Mouse (Mus musculus) urinary bladder, adult 18-20 months (tissue): ENCODE results near the gene Tmod4.
"Not testable (repeated sequence)": the region's sequence is repeated elsewhere in the genome, so short reads cannot be mapped to it uniquely, and the experiment has no call there.

Experiments used
- DNase-seq, 2 experiments: peaks; one replicate each; pipeline ENCODE4 v3.0.0; 2022; ENCODE audit warnings: low spot score in 2 of 2, mixed read lengths in 2 of 2

Tmod4 gene

GRCm38 (mm10) chr3:95124246-95124645 lies at the start of gene Tmod4:
Gene Tmod4, plus strand, starts transcription at chr3:95124476.
- no peak for DNase-seq

- no peak for DNase-seq
Observed at GRCm38 (mm10) chr3:95088071-95088470, 36.2 kb upstream of the Tmod4 start.

- DNase-seq: no peak
Observed at GRCm38 (mm10) chr3:95100854-95101253, 23.4 kb upstream of the Tmod4 start.

GRCm38 (mm10) chr3:95105121-95105520 lies 19.2 kb upstream of the Tmod4 start:
- DNase-seq: no peak

- DNase-seq: no peak
Observed at GRCm38 (mm10) chr3:95105586-95106337, 18.5 kb upstream of the Tmod4 start.

- DNase-seq: peak; percentile 81 to 92
Observed at GRCm38 (mm10) chr3:95106338-95107117, 17.7 kb upstream of the Tmod4 start, which contains the start of gene Pip5k1a. Gene Pip5k1a, minus strand, starts transcription at chr3:95106930.

GRCm38 (mm10) chr3:95107308-95107707 lies 17.0 kb upstream of the Tmod4 start:
- DNase-seq: not testable (repeated sequence)

GRCm38 (mm10) chr3:95107898-95108297 lies 16.4 kb upstream of the Tmod4 start:
- DNase-seq: no peak

- peak; percentile 83 to 93 for DNase-seq
Observed at GRCm38 (mm10) chr3:95110911-95111726, 13.2 kb upstream of the Tmod4 start, which contains the start of gene Vps72. Gene Vps72, plus strand, starts transcription at chr3:95111022.

- no peak for DNase-seq
Observed at GRCm38 (mm10) chr3:95112760-95113159, 11.5 kb upstream of the Tmod4 start.

GRCm38 (mm10) chr3:95117751-95118150 lies 6.5 kb upstream of the Tmod4 start:
- DNase-seq: no peak

GRCm38 (mm10) chr3:95121580-95121979 lies 2.7 kb upstream of the Tmod4 start:
- DNase-seq: no peak

- DNase-seq: no peak
Observed at GRCm38 (mm10) chr3:95124972-95125371, 696 bp downstream of the Tmod4 start.

- no peak for DNase-seq
Observed at GRCm38 (mm10) chr3:95129226-95129651, 5.0 kb downstream of the Tmod4 start.

- DNase-seq: no peak
Observed at GRCm38 (mm10) chr3:95130081-95130480, 5.8 kb downstream of the Tmod4 start.

- not testable (repeated sequence) for DNase-seq
Observed at GRCm38 (mm10) chr3:95132389-95132788, 8.1 kb downstream of the Tmod4 start.

- DNase-seq: no peak
Observed at GRCm38 (mm10) chr3:95133176-95133575, 8.9 kb downstream of the Tmod4 start.

GRCm38 (mm10) chr3:95133680-95134101 lies 9.4 kb downstream of the Tmod4 start, which contains the start of the genes Scnm1 and Lysmd1:
Gene Scnm1, minus strand, starts transcription at chr3:95134011.
Gene Lysmd1, plus strand, starts transcription at chr3:95134088.
- peak; percentile 52 to 86 for DNase-seq

- DNase-seq: not testable (repeated sequence)
Observed at GRCm38 (mm10) chr3:95134133-95134532, 9.9 kb downstream of the Tmod4 start.

- peak in 1 of 2 experiments; percentile 53 for DNase-seq
Observed at GRCm38 (mm10) chr3:95135023-95135422, 10.7 kb downstream of the Tmod4 start.

GRCm38 (mm10) chr3:95135433-95136052 lies 11.3 kb downstream of the Tmod4 start:
- DNase-seq: no peak
